Mouse (Mus musculus) embryonic facial prominence, embryonic 14.5 days (tissue): Measurements from ENCODE around the gene Olfr1410. TPM values are rescaled to one million over a fixed set of nuclear protein-coding genes. Genes with fewer than 3 reads are reported as not detected.

Source experiments
- ATAC-seq: fragments of 200-750 bp; cut with Nextera tagmentation; 2 replicates; pipeline ENCODE4 v1.8.0; 2017; ENCODE audit warnings: low read depth, moderate number of reproducible peaks, moderate TSS enrichment
- DNase-seq: peaks from one replicate; pipeline ENCODE4 v3.0.0-alpha.2; 2015; ENCODE audit warnings: low spot score
- H3K27ac ChIP-seq: fragments of 300-500 bp; sonication (generic); replicated peaks from 2 replicates; pipeline ENCODE4 v1.5.1; 2014; ENCODE audit warnings: low read depth, mild to moderate bottlenecking, low read length, moderate library complexity
- H3K27me3 ChIP-seq: fragments of 300-500 bp; sonication (generic); replicated peaks from 2 replicates; pipeline ENCODE4 v1.6.1; 2014; ENCODE audit warnings: low read length; ENCODE audit not compliant: control insufficient read depth, insufficient read depth
- H3K36me3 ChIP-seq: fragments of 300-500 bp; sonication (generic); 2 replicates; pipeline ENCODE4 v1.6.1; 2014; ENCODE audit warnings: low read length, mixed read lengths; ENCODE audit not compliant: control insufficient read depth, insufficient read depth
- H3K4me1 ChIP-seq: fragments of 300-500 bp; sonication (generic); 2 replicates; pipeline ENCODE4 v1.6.1; 2014; ENCODE audit warnings: antibody characterized with exemption, low read length; ENCODE audit not compliant: control insufficient read depth, insufficient read depth
- H3K4me2 ChIP-seq: fragments of 300-500 bp; sonication (generic); 2 replicates; pipeline ENCODE4 v1.6.1; 2014; ENCODE audit warnings: low read depth, mild to moderate bottlenecking, low read length, moderate library complexity, mixed read lengths
- H3K4me3 ChIP-seq: fragments of 300-500 bp; sonication (generic); 2 replicates; pipeline ENCODE4 v1.5.1; 2014; ENCODE audit warnings: low read depth, mild to moderate bottlenecking, low read length
- H3K9ac ChIP-seq: fragments of 300-500 bp; sonication (generic); 2 replicates; pipeline ENCODE4 v1.6.1; 2014; ENCODE audit warnings: low read depth, mild to moderate bottlenecking, low read length, moderate library complexity, mixed read lengths
- H3K9me3 ChIP-seq: fragments of 300-500 bp; sonication (generic); 2 replicates; pipeline ENCODE4 v1.6.1; 2016; ENCODE audit warnings: low read length; ENCODE audit not compliant: control insufficient read depth
- WGBS: fragments of 180-500 bp; shearing (Covaris S2); extraction: QIAGEN DNeasy Blood & Tissue Kit; methylation state at CpG from one replicate; pipeline ENCODE4 v1.1.7; 2014; 5-methylcytosine and 5-hydroxymethylcytosine counted together
- polyA plus RNA-seq: library from polyadenylated mRNA; unstranded; fragments of >200 nt; fragmentation: Nextera tagmentation; extraction: Ambion mirVana; gene quantifications from 2 replicates; pipeline ENCODE4 v1.2.1, GENCODE M21; 2014

Gene Olfr1410
- polyA plus RNA-seq, 1 experiment from 2014 or later, result not detected

DNA sequence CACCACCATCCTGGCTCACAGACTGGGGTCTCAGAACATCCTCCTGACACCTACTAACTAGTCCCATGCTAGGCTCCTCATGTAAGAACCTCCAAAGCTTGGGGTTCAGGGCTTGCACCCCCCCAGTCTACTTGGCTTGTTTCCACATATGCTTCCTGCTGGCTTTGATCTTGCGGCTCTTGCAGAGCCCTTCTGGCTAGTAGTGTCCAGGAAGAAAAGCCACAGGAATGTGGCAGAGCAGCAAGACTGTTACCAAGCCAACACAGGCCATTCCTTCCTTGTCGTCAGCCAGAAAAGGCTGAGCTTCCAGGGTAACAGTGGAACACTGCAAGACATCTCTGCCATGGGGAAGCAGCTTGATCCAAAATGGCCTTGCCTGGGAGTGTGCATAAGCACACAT, 49.1 kb downstream of the Olfr1410 start:
- DNase-seq, result no peak
- WGBS, result 29% methylated on average over 2 of the region's 2 CpGs
- no peak for ATAC-seq

DNA sequence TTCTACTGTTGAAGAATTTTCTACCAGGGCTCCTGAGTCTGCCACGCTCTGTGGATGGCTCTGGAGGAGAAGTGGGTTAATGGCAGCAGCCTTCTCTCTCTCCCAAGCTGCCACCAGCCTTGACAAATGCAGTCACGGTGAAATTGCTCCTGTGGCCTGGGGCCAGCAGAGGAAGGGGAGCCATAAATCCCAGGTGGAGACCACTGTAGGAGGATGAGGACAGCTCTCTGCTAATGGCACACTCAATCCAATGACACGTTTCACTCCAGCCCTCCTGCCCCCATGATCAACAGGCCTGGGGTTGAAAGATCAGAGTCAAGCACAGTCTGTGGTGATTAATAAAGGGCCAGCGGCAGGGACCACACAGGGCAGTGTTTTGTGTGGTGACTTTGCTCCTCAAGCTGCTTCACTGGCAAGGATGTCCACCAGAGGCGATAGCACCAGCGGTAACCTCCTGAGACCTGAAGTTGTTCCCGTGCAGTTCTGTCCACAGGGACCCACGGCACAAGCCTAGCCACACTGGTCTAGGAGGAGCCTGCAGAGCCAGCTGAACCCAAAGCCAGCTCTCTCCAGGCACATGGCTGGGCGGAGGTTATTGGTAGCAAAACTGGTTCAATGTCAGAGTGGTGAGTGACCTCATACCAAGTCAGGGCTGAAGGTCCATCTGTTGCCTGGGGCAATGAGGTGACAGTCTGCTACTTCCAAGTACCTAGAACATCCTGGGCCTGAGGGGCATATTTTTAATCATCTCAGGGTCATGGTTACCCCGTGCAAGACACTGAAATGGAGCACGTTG, 51.6 kb downstream of the Olfr1410 start:
- DNase-seq, result no peak
- WGBS, result 72% methylated on average over 11 of the region's 11 CpGs
- Histone ChIP-seq H3K27me3 (no peaks in the 10 kb centered on the region), H3K4me3 (no peak overlapping the region), H3K36me3 (no peaks in the 10 kb centered on the region), H3K9me3 (no peaks in the 10 kb centered on the region), H3K9ac (no peak overlapping the region), H3K4me2 (no peak overlapping the region), H3K27ac (no peak overlapping the region), H3K4me1 (no peaks in the 10 kb centered on the region)
- ATAC-seq, result no peak

More for the DNA sequence above, 49.1 kb downstream of the Olfr1410 start:
- H3K4me1 ChIP-seq, result no peaks in the 10 kb centered on the region
- H3K9ac ChIP-seq, result no peak overlapping the region
- no peaks in the 10 kb centered on the region for H3K27me3 ChIP-seq
- no peaks in the 10 kb centered on the region for H3K9me3 ChIP-seq
- H3K27ac ChIP-seq, result no peak overlapping the region
- H3K4me2 ChIP-seq, result no peak overlapping the region
- no peak overlapping the region for H3K4me3 ChIP-seq
- H3K36me3 ChIP-seq, result no peaks in the 10 kb centered on the region

DNA sequence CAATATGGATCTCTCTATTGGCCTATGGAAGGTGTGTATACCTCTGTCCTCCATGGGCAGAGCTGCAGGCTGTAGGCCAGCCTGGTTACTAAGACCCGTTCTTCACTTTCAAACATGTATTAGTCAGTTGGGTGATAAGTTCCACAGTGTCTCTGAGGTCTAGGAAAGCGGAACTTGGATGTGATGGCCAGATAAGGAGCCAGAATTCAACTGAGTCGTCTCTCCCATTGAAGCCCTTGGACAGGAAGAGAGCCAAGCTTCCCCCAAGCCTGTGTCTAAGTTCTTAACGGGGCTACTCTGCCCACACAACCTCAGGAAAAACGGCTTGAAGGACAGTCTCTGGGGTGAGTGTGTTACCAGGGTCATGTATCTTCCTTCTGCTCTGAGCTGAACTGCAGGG, 53.8 kb downstream of the Olfr1410 start:
- Histone ChIP-seq H3K9me3 (no peaks in the 10 kb centered on the region), H3K4me1 (no peaks in the 10 kb centered on the region), H3K9ac (no peak overlapping the region), H3K4me2 (no peak overlapping the region), H3K36me3 (no peaks in the 10 kb centered on the region), H3K27ac (no peak overlapping the region), H3K4me3 (no peak overlapping the region), H3K27me3 (no peaks in the 10 kb centered on the region)
- ATAC-seq (no peak), DNase-seq (no peak)
- WGBS, result 55% methylated on average over 5 of the region's 5 CpGs

Other genes with a start within 250 kb of the Olfr1410 start
- 256 and 284 TPM in 2 replicates for gene Ndufa10, start 131.9 kb upstream of the Olfr1410 start, polyA plus RNA-seq
- gene Olfr1416, start 120.7 kb upstream of the Olfr1410 start, polyA plus RNA-seq, result 0.03 TPM in 1 of 2 replicates, not detected in the other
- not detected in 2 replicates for gene Olfr1415, start 109.7 kb upstream of the Olfr1410 start, polyA plus RNA-seq
- gene Olfr1414, start 87.1 kb upstream of the Olfr1410 start, polyA plus RNA-seq, result 0.11 and 0.12 TPM in 2 replicates
- not detected in 2 replicates for gene Olfr1413, start 34.5 kb upstream of the Olfr1410 start, polyA plus RNA-seq
- gene Olfr1412, start 20.0 kb upstream of the Olfr1410 start, polyA plus RNA-seq, result not detected in 2 replicates
- gene Olfr1411, start 11.4 kb upstream of the Olfr1410 start, polyA plus RNA-seq, result not detected in 2 replicates
- 0.07 TPM in 1 of 2 replicates, not detected in the other for gene Olfr12, start 12.0 kb downstream of the Olfr1410 start, polyA plus RNA-seq
- 425 and 478 TPM in 2 replicates for gene Cops9, start 36.2 kb downstream of the Olfr1410 start, polyA plus RNA-seq
- 0.12 and 0.51 TPM in 2 replicates for gene Otos, start 43.1 kb downstream of the Olfr1410 start, polyA plus RNA-seq
- 93.3 and 104 TPM in 2 replicates for gene Gpc1, start 225.9 kb downstream of the Olfr1410 start, polyA plus RNA-seq